Mouse (Mus musculus): ENCODE measurements around the gene Leo1.

GRCm38 (mm10) chr9:75468297-75468696, 27.0 kb downstream of the Leo1 start:
- TF ChIP-seq CTCF (IDR thresholded peaks at IDR 0.05; ENCODE audit: borderline replicate concordance, control insufficient read depth, extremely low read depth, insufficient read depth, low read length, poor library complexity) (peak; percentile 34; the same call in 1 of the 2 replicates), POLR2A (IDR thresholded peaks at IDR 0.05; ENCODE audit: control insufficient read depth, extremely low read depth, insufficient read depth, low read length, poor library complexity) (no peak)
